Mouse (Mus musculus) lung, postnatal 36 days (tissue): ENCODE measurements at regions not wholly inside any gene's neighbourhood (a gene's known extent, or its start where the extent isn't known, plus 50 kb on each side); places are given as distances from the start of the nearest gene placed in this dataset.

Experiments used
- DNase-seq: peaks from one replicate; pipeline ENCODE4 v3.0.0; 2022; ENCODE audit warnings: mixed read lengths

- no peak for DNase-seq
Measured at GRCm38 (mm10) chr12:96228714-96229113, 536.7 kb downstream of the Flrt2 start.

- no peak for DNase-seq
Measured at GRCm38 (mm10) chr12:96235510-96235909, 543.5 kb downstream of the Flrt2 start.

- DNase-seq: no peak
Measured at GRCm38 (mm10) chr12:96235996-96236525, 544.0 kb downstream of the Flrt2 start.

GRCm38 (mm10) chr12:96239642-96240041, 547.6 kb downstream of the Flrt2 start:
- DNase-seq: no peak

GRCm38 (mm10) chr12:96261978-96262377, 570.0 kb downstream of the Flrt2 start:
- DNase-seq: no peak

- no peak for DNase-seq
Measured at GRCm38 (mm10) chr12:96275894-96276293, 583.9 kb downstream of the Flrt2 start.

- DNase-seq: peak; percentile 11
Measured at GRCm38 (mm10) chr12:96311137-96311536, 619.1 kb downstream of the Flrt2 start.

- no peak for DNase-seq
Measured at GRCm38 (mm10) chr12:96323061-96323786, 631.2 kb downstream of the Flrt2 start.

- DNase-seq: no peak
Measured at GRCm38 (mm10) chr12:96351143-96351542, 659.1 kb downstream of the Flrt2 start.

- no peak for DNase-seq
Measured at GRCm38 (mm10) chr12:96378924-96379323, 686.9 kb downstream of the Flrt2 start.

GRCm38 (mm10) chr12:96419104-96419503, 727.1 kb downstream of the Flrt2 start:
- peak; percentile 0 for DNase-seq

- no peak for DNase-seq
Measured at GRCm38 (mm10) chr12:96419567-96419966, 727.5 kb downstream of the Flrt2 start.

GRCm38 (mm10) chr12:96427589-96427988, 735.6 kb downstream of the Flrt2 start:
- DNase-seq: no peak

- no peak for DNase-seq
Measured at GRCm38 (mm10) chr12:96442546-96442945, 750.5 kb downstream of the Flrt2 start.

- no peak for DNase-seq
Measured at GRCm38 (mm10) chr12:96453374-96453773, 761.3 kb downstream of the Flrt2 start.

GRCm38 (mm10) chr12:96476344-96476743, 784.3 kb downstream of the Flrt2 start:
- DNase-seq: no peak

- no peak for DNase-seq
Measured at GRCm38 (mm10) chr12:96488448-96488960, 796.5 kb downstream of the Flrt2 start.

- DNase-seq: no peak
Measured at GRCm38 (mm10) chr12:96509658-96510057, 817.6 kb downstream of the Flrt2 start.

GRCm38 (mm10) chr12:96558824-96559223, 866.8 kb downstream of the Flrt2 start:
- no peak for DNase-seq

- no peak for DNase-seq
Measured at GRCm38 (mm10) chr12:96594845-96595244, 902.8 kb downstream of the Flrt2 start.

- no peak for DNase-seq
Measured at GRCm38 (mm10) chr12:96615134-96615533, 923.1 kb downstream of the Flrt2 start.

- DNase-seq: no peak
Measured at GRCm38 (mm10) chr12:96615850-96616249, 923.8 kb downstream of the Flrt2 start.

GRCm38 (mm10) chr12:96617226-96617625, 925.2 kb downstream of the Flrt2 start:
- no peak for DNase-seq
